Mouse (Mus musculus) adrenal gland, postnatal 14 days (tissue): ENCODE measurements around the gene Tmem265. TPM values are rescaled to one million over a fixed set of nuclear protein-coding genes. Genes with fewer than 3 reads are reported as not detected.

ENCODE experiments used
- DNase-seq: peaks from one replicate; pipeline ENCODE4 v3.0.0; 2021; ENCODE audit warnings: mixed read lengths
- total RNA-seq: library from RNA; stranded (reverse); gene quantifications from 2 replicates; pipeline ENCODE4 v1.2.3, GENCODE M21; 2021

Gene Tmem265
- total RNA-seq, 1 experiment from 2014 or later, result not detected

- no peak for DNase-seq
Observed at GRCm38 (mm10) chr7:127588901-127589300, 27.7 kb downstream of the Tmem265 start.

DNA sequence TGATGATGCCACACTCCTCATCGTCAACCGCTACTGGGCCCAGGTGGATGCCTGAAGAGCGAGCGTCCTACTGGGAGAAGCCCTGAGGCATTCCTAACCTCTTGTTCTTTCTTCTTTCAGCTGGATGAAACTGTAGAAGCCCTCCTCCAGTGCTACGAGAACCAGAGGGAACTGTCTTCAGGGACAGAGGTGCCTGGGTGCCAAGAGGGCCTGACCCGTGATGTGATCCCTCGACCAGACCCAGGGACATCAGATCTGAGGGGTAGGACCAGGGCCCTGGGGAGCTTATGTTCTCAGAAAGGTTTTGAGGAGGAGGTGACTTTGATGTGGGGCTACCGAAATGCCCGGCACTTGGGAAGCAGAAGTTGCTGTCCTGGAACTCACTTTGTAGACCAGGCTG is 28.4 kb downstream of the Tmem265 start:
- DNase-seq, result no peak

DNA sequence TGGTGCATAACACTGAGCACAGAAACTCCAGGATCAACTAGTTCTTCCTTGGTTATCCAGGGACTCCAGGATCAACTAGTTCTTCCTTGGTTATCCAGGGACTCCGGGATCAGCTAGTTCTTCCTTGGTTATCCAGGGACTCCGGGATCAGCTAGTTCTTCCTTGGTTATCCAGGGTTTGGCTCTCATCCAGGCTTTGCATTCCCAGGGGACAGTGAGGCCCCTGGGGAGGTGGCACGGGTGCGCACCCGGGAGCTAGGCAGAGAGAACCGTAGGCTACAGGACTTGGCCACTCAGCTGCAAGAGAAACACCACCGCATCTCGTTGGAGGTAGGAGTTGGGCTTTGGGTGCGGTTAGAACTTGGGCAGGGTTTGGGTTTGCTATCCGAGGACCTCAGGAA is 29.9 kb downstream of the Tmem265 start:
- DNase-seq, result no peak

DNA sequence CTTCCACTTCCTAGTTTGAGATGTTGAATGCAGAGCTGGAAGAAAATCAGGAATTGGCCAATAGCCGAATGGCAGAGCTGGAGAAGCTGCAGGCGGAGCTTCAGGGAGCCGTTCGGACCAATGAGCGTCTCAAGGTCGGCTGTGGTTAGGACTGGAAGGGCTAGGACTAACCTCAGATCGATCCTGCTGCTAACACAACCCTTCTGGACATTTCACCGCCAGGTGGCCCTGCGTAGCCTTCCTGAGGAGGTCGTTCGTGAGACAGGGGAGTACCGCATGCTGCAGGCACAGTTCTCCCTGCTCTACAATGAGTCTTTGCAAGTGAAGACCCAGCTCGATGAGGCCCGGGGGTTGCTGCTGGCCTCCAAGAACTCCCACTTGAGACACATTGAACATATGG is 31.4 kb downstream of the Tmem265 start:
- DNase-seq, result no peak

DNA sequence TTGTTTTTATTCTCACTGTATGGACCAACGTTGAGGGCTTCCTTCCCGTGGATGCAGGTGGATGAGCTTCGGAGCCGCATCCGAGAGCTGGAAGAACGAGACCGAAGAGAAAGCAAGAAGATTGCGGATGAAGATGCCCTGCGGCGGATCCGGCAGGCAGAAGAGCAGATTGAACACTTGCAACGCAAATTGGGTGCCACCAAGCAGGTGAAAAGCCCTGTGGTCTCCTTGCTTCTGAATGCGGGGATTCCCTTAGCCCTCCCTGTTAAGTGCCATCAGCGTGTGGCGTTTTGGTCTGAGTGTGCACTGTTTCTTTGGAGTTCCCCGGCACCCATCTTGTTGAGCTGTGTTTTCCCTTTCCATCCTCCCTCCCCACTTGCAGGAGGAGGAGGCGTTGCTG is 35.6 kb downstream of the Tmem265 start:
- no peak for DNase-seq

DNA sequence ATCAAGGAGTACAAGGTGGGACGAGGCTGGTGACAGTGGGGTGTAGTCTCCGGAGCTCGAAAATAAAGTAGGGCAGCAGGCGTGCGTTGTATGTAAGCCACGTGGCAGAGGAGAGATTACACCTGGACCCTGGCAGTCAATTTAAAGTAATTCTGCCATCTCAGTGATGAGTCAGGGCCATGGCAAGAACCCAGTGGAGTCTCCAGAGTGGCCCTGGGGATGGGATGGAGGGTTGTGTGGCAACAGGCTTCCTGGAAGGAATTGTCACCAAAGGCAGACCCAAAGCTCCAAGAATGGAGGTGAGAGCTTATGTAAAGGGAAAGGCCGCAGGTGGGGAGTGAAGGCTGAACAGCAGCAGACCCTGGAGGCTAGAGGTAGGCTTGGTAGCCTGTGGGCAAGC is 39.4 kb downstream of the Tmem265 start:
- DNase-seq, result no peak

- no peak for DNase-seq
Observed at GRCm38 (mm10) chr7:127601735-127602134, 40.5 kb downstream of the Tmem265 start.

DNA sequence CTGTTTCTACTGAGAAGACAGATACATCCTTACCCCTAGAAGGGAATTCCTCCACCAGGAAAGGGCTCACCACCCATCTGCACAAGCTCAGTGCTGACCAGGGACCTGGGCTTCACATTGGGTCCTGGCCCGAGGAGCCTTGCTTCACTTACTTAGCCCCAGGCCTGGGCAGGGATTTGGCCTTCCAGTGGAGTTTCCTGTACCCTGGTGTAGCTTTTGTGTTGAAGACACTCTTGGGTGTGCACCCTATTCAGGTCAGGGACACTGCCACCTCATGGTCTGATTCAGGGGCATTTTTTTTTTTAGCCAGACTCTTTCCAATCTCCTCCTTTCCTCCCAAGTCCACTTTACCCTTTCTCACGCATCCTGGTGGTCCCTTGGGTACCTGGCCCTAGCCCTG is 41.7 kb downstream of the Tmem265 start:
- DNase-seq, result no peak

DNA sequence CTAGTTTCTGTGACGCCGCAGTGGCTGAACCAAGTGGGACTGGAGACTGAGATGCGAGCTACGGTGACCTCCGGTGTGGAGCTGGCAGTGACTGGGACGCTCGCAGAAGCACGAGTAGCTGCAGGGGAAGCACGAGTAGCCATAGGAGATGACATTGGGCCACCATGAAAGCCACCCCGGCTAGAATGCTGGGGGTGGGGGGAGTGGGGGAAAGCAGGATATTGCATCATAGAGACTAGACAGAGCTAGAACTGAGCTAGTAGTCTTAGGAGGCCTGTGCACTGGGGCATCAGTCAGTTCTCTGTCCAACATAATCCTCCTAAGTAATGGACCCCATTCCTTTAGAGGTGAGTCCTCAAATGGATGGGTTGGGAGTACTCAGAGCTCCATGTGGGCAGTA is 43.1 kb downstream of the Tmem265 start:
- no peak for DNase-seq

GRCm38 (mm10) chr7:127607150-127607549 is 46.0 kb downstream of the Tmem265 start:
- no peak for DNase-seq

DNA sequence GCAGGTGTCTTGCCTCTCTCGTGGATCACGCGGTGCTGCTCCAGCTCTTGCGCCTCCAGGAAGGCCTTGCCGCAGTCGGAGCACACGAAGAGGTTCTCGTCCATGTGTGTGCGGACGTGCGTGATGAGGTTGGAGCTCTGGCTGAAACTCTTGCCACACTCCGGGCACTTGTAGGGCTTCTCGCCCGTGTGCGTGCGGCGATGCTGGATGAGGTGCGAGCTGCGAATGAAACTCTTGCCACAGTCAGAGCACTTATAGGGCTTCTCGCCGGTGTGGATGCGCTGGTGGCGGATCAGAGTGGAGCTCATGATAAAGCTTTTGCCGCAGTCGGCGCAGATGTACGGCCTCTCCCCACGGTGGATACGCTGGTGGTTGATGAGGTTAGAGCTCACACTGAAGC is 49.8 kb downstream of the Tmem265 start:
- no peak for DNase-seq

- no peak for DNase-seq
Observed at GRCm38 (mm10) chr7:127611561-127611960, 50.4 kb downstream of the Tmem265 start.

DNA sequence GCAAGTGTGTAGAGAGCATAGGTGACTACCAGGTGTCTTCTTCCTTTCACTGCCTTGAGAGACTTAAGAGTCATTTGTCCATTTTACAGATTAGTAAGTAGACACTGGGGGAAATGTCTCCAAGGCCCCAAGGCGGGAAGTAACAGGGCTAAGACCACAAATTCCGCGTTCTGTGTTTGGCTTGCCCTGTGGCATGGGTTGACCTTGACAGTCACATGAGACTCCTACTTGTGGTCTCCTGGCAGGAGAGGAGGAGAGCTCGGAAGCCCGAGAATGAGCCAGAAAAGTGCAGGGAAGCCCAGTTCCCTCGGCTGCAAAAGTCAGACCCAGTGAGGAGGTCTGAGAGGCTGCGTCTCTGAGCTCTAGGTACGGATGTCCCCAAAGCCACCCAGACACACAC is 52.3 kb downstream of the Tmem265 start:
- DNase-seq, result no peak

- DNase-seq, result no peak
Observed at GRCm38 (mm10) chr7:127614091-127614490, 52.9 kb downstream of the Tmem265 start.

GRCm38 (mm10) chr7:127614511-127614890 is 53.3 kb downstream of the Tmem265 start:
- peak; percentile 89 for DNase-seq

DNA sequence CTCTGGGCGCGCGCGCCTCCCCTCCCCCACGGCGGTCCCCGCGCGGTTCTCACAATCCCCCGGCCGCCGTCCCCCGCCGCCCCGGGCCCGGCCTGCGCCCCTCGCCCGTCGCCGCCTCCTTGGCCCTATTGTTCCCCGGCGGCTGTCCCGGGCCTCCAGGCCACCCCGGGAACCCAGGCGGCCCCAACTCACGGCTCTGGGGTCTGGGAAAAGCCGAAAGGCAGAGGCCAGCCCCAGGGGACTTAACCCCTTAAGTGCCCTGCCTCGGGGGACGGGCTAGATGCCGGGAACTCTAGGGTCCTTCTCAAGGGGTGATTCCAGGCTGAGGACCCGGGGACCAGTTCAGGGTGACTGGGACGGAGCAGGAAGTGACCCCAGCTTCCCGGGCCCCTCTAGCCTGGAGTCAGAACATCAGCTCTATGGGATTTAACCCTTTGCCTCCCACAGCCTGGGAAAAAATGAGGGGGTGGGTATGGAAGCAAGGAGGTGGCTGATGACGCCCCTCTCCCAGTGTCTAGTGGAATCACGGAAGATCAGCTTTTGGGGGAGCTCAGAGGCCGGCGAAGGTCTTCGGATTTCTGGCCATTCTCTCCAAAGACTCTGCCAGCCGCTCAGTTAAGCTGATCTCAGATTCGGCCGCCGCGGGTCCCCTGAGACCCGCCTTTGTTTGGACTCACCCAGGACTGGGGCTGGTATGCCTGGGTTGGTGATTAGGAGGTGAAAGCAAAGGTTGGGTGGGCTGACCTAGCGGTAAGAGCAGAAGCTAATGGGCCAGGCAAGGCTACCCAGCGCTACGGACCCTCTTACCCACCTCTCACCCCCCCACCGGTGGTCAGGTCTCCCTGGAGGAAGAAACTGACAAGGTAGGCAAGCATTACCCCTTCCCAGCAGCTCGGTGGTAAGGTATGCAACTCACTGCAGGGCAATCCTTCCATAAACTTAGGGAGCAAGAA is 54.0 kb downstream of the Tmem265 start, which contains the start of gene Zfp629:
TSS of gene Zfp629 (minus strand) at position 907 of the 953 bp plus-strand sequence.
- DNase-seq, result peak; percentile 88

GRCm38 (mm10) chr7:127616336-127616735 is 55.1 kb downstream of the Tmem265 start:
- no peak for DNase-seq

Other genes starting within 250 kb of the Tmem265 start
- gene Zfp768, start 215.8 kb upstream of the Tmem265 start, total RNA-seq, result 31.2 and 33.3 TPM in 2 replicates
- 8.7 and 10.0 TPM in 2 replicates for gene Zfp747, start 185.3 kb upstream of the Tmem265 start, total RNA-seq
- gene 9130019O22Rik, start 174.2 kb upstream of the Tmem265 start, total RNA-seq, result 3.3 and 5.3 TPM in 2 replicates
- gene E430018J23Rik, start 167.8 kb upstream of the Tmem265 start, total RNA-seq, result 8.5 and 9.4 TPM in 2 replicates
- 6.4 and 6.8 TPM in 2 replicates for gene Zfp764, start 154.6 kb upstream of the Tmem265 start, total RNA-seq
- 8.9 and 11.9 TPM in 2 replicates for gene Zfp688, start 139.3 kb upstream of the Tmem265 start, total RNA-seq
- 3.5 and 5.0 TPM in 2 replicates for gene Zfp689, start 112.2 kb upstream of the Tmem265 start, total RNA-seq
- 42.0 and 51.8 TPM in 2 replicates for gene Prr14, start 101.8 kb upstream of the Tmem265 start, total RNA-seq
- gene Fbrs, start 82.2 kb upstream of the Tmem265 start, total RNA-seq, result 61.8 and 76.5 TPM in 2 replicates
- 88.8 and 95.3 TPM in 2 replicates for gene Srcap, start 49.4 kb upstream of the Tmem265 start, total RNA-seq
- 21.9 and 23.8 TPM in 2 replicates for gene Gm42715, start 41.8 kb upstream of the Tmem265 start, total RNA-seq
- 36.6 and 44.4 TPM in 2 replicates for gene Phkg2, start 11.9 kb downstream of the Tmem265 start, total RNA-seq
- 7.5 and 10.7 TPM in 2 replicates for gene Ccdc189, start 27.2 kb downstream of the Tmem265 start, total RNA-seq
- 56.0 and 62.8 TPM in 2 replicates for gene Rnf40, start 27.4 kb downstream of the Tmem265 start, total RNA-seq
- gene Zfp629, start 54.4 kb downstream of the Tmem265 start, total RNA-seq, result 21.6 and 26.4 TPM in 2 replicates
- 64.8 and 69.2 TPM in 2 replicates for gene Bcl7c, start 147.5 kb downstream of the Tmem265 start, total RNA-seq
- gene Ctf1, start 151.3 kb downstream of the Tmem265 start, total RNA-seq, result 4.7 and 5.1 TPM in 2 replicates
- gene Ctf2, start 170.8 kb downstream of the Tmem265 start, total RNA-seq, result not detected in 2 replicates
- gene Fbxl19, start 183.2 kb downstream of the Tmem265 start, total RNA-seq, result 12.8 and 14.5 TPM in 2 replicates
- gene Orai3, start 208.4 kb downstream of the Tmem265 start, total RNA-seq, result 28.1 and 28.3 TPM in 2 replicates
- 37.7 and 46.2 TPM in 2 replicates for gene Setd1a, start 215.3 kb downstream of the Tmem265 start, total RNA-seq
- gene Gm49388, start 224.2 kb downstream of the Tmem265 start, total RNA-seq, result 0.38 and 0.44 TPM in 2 replicates
- 38.0 and 69.3 TPM in 2 replicates for gene Hsd3b7, start 239.2 kb downstream of the Tmem265 start, total RNA-seq